Mouse (Mus musculus): ENCODE measurements around the gene Fkbp10. TPM values are rescaled to one million over a fixed set of nuclear protein-coding genes. Genes with fewer than 3 reads are reported as not detected.
A peak's percentile ranks its signal among the peaks of the same experiment; 100 is the strongest.

Gene Fkbp10
- 130 and 139 TPM in 2 replicates for polyA plus RNA-seq (2015; fragmentation: Nextera tagmentation; extraction: Ambion mirVana)

GRCm38 (mm10) chr11:100414914-100415822 is at the start of gene Fkbp10:
Gene Fkbp10, plus strand, starts transcription at chr11:100415697.
- peak; percentile 60 for ATAC-seq (replicated peaks; ENCODE audit: low FRiP score)
- Histone ChIP-seq H3K9ac (peak within 1 kb of the TSS; percentile 75), H3K9me3 (replicated peaks) (no peaks in the 10 kb centered on the region), H3K4me1 (peaks cover 64% of the 10 kb centered on the region), H3K4me2 (peak within 1 kb of the TSS; percentile 85), H3K27me3 (no peaks in the 10 kb centered on the region), H3K36me3 (peaks cover 20% of the 10 kb centered on the region), H3K27ac (peak within 1 kb of the TSS; percentile 97), H3K4me3 (replicated peaks) (peak within 1 kb of the TSS; percentile 80)
- under 1% methylated on average over 31 of the region's 31 CpGs for WGBS

DNA sequence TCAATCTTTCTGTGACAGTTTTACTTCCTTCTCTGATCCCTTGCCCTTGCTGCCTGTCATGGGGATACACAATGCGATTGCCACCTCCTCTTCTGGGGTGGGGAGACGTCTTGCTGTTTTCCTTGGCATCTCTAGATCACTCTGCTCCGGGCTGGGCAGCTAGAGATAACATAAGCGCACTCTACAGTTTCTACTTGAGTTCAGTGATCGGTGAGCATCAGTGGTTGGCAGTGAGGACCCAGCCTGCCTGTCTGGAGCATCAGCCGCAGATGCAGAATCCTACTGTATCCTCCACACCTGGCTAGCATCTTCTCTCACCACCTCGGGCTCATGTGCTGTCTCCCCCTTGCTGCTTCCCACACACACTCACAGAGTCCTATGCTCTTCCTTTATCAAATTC is 46.4 kb upstream of the Fkbp10 start:
- WGBS = 36% methylated on average over 7 of the region's 7 CpGs
- no peak for ATAC-seq (replicated peaks; ENCODE audit: low FRiP score)
- Histone ChIP-seq H3K9ac (no peak overlapping the region), H3K36me3 (peaks cover 51% of the 10 kb centered on the region), H3K9me3 (replicated peaks) (no peaks in the 10 kb centered on the region), H3K27ac (no peak overlapping the region), H3K27me3 (0 out of 2 replicates have a peak, but pooled peaks cover 1% of the 10 kb centered on the region), H3K4me3 (replicated peaks) (no peak overlapping the region), H3K4me2 (no peak overlapping the region), H3K4me1 (peaks cover 10% of the 10 kb centered on the region)

DNA sequence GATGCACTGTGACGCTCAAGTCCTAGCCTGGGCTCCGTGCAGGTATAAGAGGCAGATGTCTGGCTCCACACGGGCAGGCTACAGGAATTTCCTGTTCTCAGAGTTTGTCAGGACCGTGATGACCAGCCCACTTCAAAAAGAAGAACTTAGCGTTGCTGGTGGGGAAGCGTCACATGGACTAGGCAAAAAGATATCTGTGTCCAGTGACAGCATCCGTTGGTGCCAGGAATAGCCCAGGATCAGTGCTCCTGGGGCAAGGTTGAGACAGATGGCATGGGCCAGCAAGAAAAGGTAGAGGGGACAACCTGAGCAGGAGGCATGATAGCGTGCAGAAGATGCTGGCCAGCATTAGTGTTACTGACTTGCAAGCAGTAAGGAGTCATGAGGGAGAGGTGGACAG is 45.7 kb upstream of the Fkbp10 start:
- H3K36me3 ChIP-seq = peaks cover 55% of the 10 kb centered on the region
- no peak overlapping the region for H3K4me2 ChIP-seq
- 67% methylated on average over 8 of the region's 8 CpGs for WGBS
- H3K4me3 ChIP-seq (replicated peaks) = no peak overlapping the region
- H3K4me1 ChIP-seq = peaks cover 10% of the 10 kb centered on the region
- no peaks in the 10 kb centered on the region for H3K27me3 ChIP-seq
- H3K9ac ChIP-seq = no peak overlapping the region
- no peak for ATAC-seq (replicated peaks; ENCODE audit: low FRiP score)
- H3K27ac ChIP-seq = no peak overlapping the region
- no peaks in the 10 kb centered on the region for H3K9me3 ChIP-seq (replicated peaks)

- WGBS = 77% methylated on average over 7 of the region's 8 CpGs
- Histone ChIP-seq H3K36me3 (peaks cover 78% of the 10 kb centered on the region), H3K9ac (no peak overlapping the region), H3K27ac (no peak overlapping the region), H3K4me2 (no peak overlapping the region), H3K9me3 (replicated peaks) (no peaks in the 10 kb centered on the region), H3K4me3 (replicated peaks) (no peak overlapping the region), H3K4me1 (peaks cover 10% of the 10 kb centered on the region), H3K27me3 (no peaks in the 10 kb centered on the region)
- no peak; the same call in 1 of the 2 replicates for ATAC-seq (replicated peaks; ENCODE audit: low FRiP score)
Measured at GRCm38 (mm10) chr11:100371981-100372558, 43.4 kb upstream of the Fkbp10 start.

DNA sequence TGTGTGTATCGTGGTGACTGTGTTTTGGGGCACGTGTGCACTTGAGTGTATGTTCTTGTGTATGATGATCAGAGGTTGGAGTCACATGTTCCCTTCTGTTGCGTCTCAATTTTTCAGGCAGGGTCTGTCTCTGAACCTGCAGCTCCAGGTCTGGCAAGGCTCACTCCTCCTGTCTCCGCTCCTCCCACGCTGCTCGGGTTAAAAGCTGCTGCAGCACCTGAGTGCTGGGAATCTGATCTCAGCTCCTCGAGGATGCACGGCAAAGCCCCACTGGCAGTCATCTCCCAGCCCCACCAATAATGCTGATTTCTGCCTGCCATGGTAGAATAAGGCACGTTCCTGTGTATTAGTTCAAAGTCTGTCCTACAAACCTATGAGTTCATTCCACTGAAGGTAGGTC is 40.4 kb upstream of the Fkbp10 start:
- Histone ChIP-seq H3K4me1 (no peaks in the 10 kb centered on the region), H3K4me3 (replicated peaks) (no peak overlapping the region), H3K9ac (no peak overlapping the region), H3K9me3 (replicated peaks) (no peaks in the 10 kb centered on the region), H3K36me3 (peaks cover 97% of the 10 kb centered on the region), H3K27me3 (no peaks in the 10 kb centered on the region), H3K4me2 (no peak overlapping the region), H3K27ac (no peak overlapping the region)
- no peak for ATAC-seq (replicated peaks; ENCODE audit: low FRiP score)
- 88% methylated on average over 9 of the region's 9 CpGs for WGBS

DNA sequence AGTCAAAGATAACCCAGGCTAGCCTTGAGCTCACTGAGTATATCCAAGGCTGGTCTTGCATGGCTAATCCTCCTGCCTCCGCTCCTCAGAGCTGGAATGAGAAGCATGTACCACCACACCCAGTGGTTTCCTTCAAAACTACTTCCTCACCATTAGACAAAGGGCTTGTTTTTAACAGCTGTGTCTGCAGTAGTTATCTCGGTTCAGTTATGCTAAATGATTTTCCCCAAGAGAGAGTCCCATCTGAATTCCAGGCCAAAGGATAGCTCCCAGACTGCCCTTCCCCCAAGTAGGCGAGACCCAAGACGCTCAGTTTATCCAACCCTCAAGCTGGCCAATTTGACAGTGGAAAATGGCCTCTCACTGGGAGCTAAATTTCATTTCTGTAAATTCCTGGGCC is 39.5 kb upstream of the Fkbp10 start:
- Histone ChIP-seq H3K9me3 (replicated peaks) (no peaks in the 10 kb centered on the region), H3K36me3 (peaks cover 97% of the 10 kb centered on the region), H3K4me2 (no peak overlapping the region), H3K4me3 (replicated peaks) (no peak overlapping the region), H3K9ac (no peak overlapping the region), H3K27me3 (no peaks in the 10 kb centered on the region), H3K4me1 (no peaks in the 10 kb centered on the region), H3K27ac (0 out of 2 replicates have a peak overlapping the region, but pooled peaks have one; percentile 18)
- 64% methylated on average over 4 of the region's 4 CpGs for WGBS
- no peak for ATAC-seq (replicated peaks; ENCODE audit: low FRiP score)

- Histone ChIP-seq H3K9ac (no peak overlapping the region), H3K4me3 (replicated peaks) (no peak overlapping the region), H3K36me3 (peaks cover 95% of the 10 kb centered on the region), H3K4me2 (no peak overlapping the region), H3K4me1 (no peaks in the 10 kb centered on the region), H3K27ac (no peak overlapping the region), H3K9me3 (replicated peaks) (no peaks in the 10 kb centered on the region), H3K27me3 (no peaks in the 10 kb centered on the region)
- no peak for ATAC-seq (replicated peaks; ENCODE audit: low FRiP score)
- 89% methylated on average over 21 of the region's 21 CpGs for WGBS
Measured at GRCm38 (mm10) chr11:100376746-100377389, 38.6 kb upstream of the Fkbp10 start.

- 94% methylated on average over 14 of the region's 14 CpGs for WGBS
- H3K27me3 ChIP-seq = no peaks in the 10 kb centered on the region
- no peaks in the 10 kb centered on the region for H3K4me1 ChIP-seq
- H3K9ac ChIP-seq = no peak overlapping the region
- no peak for ATAC-seq (replicated peaks; ENCODE audit: low FRiP score)
- H3K36me3 ChIP-seq = peaks cover 95% of the 10 kb centered on the region
- no peak overlapping the region for H3K4me3 ChIP-seq (replicated peaks)
- H3K27ac ChIP-seq = no peak overlapping the region
- no peaks in the 10 kb centered on the region for H3K9me3 ChIP-seq (replicated peaks)
- H3K4me2 ChIP-seq = no peak overlapping the region
Measured at GRCm38 (mm10) chr11:100377989-100378388, 37.5 kb upstream of the Fkbp10 start.

DNA sequence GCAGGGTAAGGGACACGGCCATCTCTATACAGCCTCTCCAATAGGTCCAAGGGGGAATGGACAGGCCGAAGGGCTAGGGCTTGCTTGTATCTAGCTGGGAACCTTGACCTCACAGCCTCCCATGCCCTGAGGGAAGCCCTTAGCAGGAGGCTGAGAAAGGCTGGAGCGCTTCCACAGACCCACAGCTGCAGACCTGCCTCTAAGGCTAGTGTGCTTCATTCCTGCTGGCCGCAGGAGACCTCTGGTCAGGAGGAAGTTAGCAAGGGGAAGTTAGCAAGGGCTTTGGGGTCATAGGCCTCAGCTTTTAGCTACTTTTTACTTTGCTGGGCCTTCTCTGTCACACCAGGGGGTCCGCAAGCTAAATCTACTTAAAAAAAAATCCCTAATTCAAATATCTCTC is 37.1 kb upstream of the Fkbp10 start:
- Histone ChIP-seq H3K4me3 (replicated peaks) (no peak overlapping the region), H3K36me3 (peaks cover 95% of the 10 kb centered on the region), H3K27me3 (no peaks in the 10 kb centered on the region), H3K27ac (no peak overlapping the region), H3K4me2 (no peak overlapping the region), H3K4me1 (no peaks in the 10 kb centered on the region), H3K9me3 (replicated peaks) (no peaks in the 10 kb centered on the region), H3K9ac (no peak overlapping the region)
- whole genome bisulfite sequencing = 93% methylated on average over 5 of the region's 5 CpGs
- no peak for ATAC-seq (replicated peaks; ENCODE audit: low FRiP score)

- Histone ChIP-seq H3K9me3 (replicated peaks) (no peaks in the 10 kb centered on the region), H3K27ac (no peak overlapping the region), H3K36me3 (peaks cover 95% of the 10 kb centered on the region), H3K4me2 (no peak overlapping the region), H3K9ac (no peak overlapping the region), H3K27me3 (no peaks in the 10 kb centered on the region), H3K4me1 (no peaks in the 10 kb centered on the region), H3K4me3 (replicated peaks) (no peak overlapping the region)
- no peak for ATAC-seq (replicated peaks; ENCODE audit: low FRiP score)
- WGBS = 92% methylated on average over 4 of the region's 4 CpGs
Measured at GRCm38 (mm10) chr11:100379311-100379710, 36.2 kb upstream of the Fkbp10 start.

- no peak for ATAC-seq (replicated peaks; ENCODE audit: low FRiP score)
- Histone ChIP-seq H3K4me2 (no peak overlapping the region), H3K36me3 (peaks cover 83% of the 10 kb centered on the region), H3K27me3 (no peaks in the 10 kb centered on the region), H3K4me3 (replicated peaks) (no peak overlapping the region), H3K27ac (no peak overlapping the region), H3K9ac (no peak overlapping the region), H3K4me1 (peaks cover 24% of the 10 kb centered on the region), H3K9me3 (replicated peaks) (no peaks in the 10 kb centered on the region)
- 81% methylated on average over 6 of the region's 6 CpGs for WGBS
Measured at GRCm38 (mm10) chr11:100382682-100383081, 32.8 kb upstream of the Fkbp10 start.

GRCm38 (mm10) chr11:100385016-100385415 is 30.5 kb upstream of the Fkbp10 start:
- no peak overlapping the region for H3K4me2 ChIP-seq
- WGBS = 90% methylated on average over 3 of the region's 3 CpGs
- no peak overlapping the region for H3K4me3 ChIP-seq (replicated peaks)
- H3K27me3 ChIP-seq = no peaks in the 10 kb centered on the region
- H3K4me1 ChIP-seq = peaks cover 47% of the 10 kb centered on the region
- H3K9ac ChIP-seq = no peak overlapping the region
- peaks cover 61% of the 10 kb centered on the region for H3K36me3 ChIP-seq
- peak overlapping the region; percentile 89; the same call in 1 of the 2 replicates for H3K27ac ChIP-seq
- ATAC-seq (replicated peaks; ENCODE audit: low FRiP score) = no peak
- H3K9me3 ChIP-seq (replicated peaks) = no peaks in the 10 kb centered on the region

Data from kidney, embryonic 15.5 days (tissue).